Mouse (Mus musculus): Measurements from ENCODE around the gene Nisch. TPM values are rescaled to one million over a fixed set of nuclear protein-coding genes. Genes with fewer than 3 reads are reported as not detected.

The Nisch gene
- total and polyA plus RNA-seq, 2 experiments from 2014 or later, result 243 to 419 TPM

- Histone ChIP-seq H3K4me2 (ENCODE audit: low read depth, low read length) (no peak overlapping the region), H3K4me1 (ENCODE audit: insufficient read depth, low read length) (no peaks in the 10 kb centered on the region), H3K27me3 (ENCODE audit: insufficient read depth, low read length) (no peaks in the 10 kb centered on the region), H3K9me3 (ENCODE audit: low read length) (no peaks in the 10 kb centered on the region), H3K27ac (no peak overlapping the region), H3K36me3 (ENCODE audit: insufficient read depth, low read length) (peaks cover 73% of the 10 kb centered on the region), H3K9ac (replicated peaks; ENCODE audit: low read length) (no peak overlapping the region), H3K4me3 (ENCODE audit: low read length) (no peak overlapping the region)
- no peak for DNase-seq (ENCODE audit: low spot score)
- 89% methylated on average over 7 of the region's 7 CpGs for WGBS
- ATAC-seq, result no peak
- TF ChIP-seq CTCF (IDR thresholded peaks at IDR 0.05; ENCODE audit: low read depth), result no peak
These were observed 43.2 kb downstream of the Nisch start for GRCm38 (mm10) chr14:31173537-31173936.

- WGBS, result 78% methylated on average over 18 of the region's 18 CpGs
- ATAC-seq, result no peak
These were observed 43.8 kb downstream of the Nisch start for GRCm38 (mm10) chr14:31172781-31173455.

GRCm38 (mm10) chr14:31171821-31172220, 44.9 kb downstream of the Nisch start:
- Histone ChIP-seq H3K9me3 (ENCODE audit: low read length) (no peaks in the 10 kb centered on the region), H3K27me3 (ENCODE audit: insufficient read depth, low read length) (no peaks in the 10 kb centered on the region), H3K4me3 (ENCODE audit: low read length) (no peak overlapping the region), H3K4me2 (ENCODE audit: low read depth, low read length) (no peak overlapping the region), H3K4me1 (ENCODE audit: insufficient read depth, low read length) (peaks cover 7% of the 10 kb centered on the region), H3K36me3 (ENCODE audit: insufficient read depth, low read length) (peaks cover 60% of the 10 kb centered on the region), H3K27ac (no peak overlapping the region), H3K9ac (replicated peaks; ENCODE audit: low read length) (no peak overlapping the region)
- DNase-seq (ENCODE audit: low spot score) (no peak), ATAC-seq (no peak)
- TF ChIP-seq CTCF (IDR thresholded peaks at IDR 0.05; ENCODE audit: low read depth), result no peak
- 93% methylated on average over 15 of the region's 15 CpGs for WGBS

More at GRCm38 (mm10) chr14:31172781-31173455, 43.8 kb downstream of the Nisch start:
- DNase-seq (ENCODE audit: low spot score), result no peak
- Histone ChIP-seq H3K36me3 (ENCODE audit: insufficient read depth, low read length) (peaks cover 71% of the 10 kb centered on the region), H3K4me2 (ENCODE audit: low read depth, low read length) (no peak overlapping the region), H3K4me3 (ENCODE audit: low read length) (no peak overlapping the region), H3K27ac (no peak overlapping the region), H3K27me3 (ENCODE audit: insufficient read depth, low read length) (no peaks in the 10 kb centered on the region), H3K4me1 (ENCODE audit: insufficient read depth, low read length) (no peaks in the 10 kb centered on the region), H3K9ac (replicated peaks; ENCODE audit: low read length) (no peak overlapping the region), H3K9me3 (ENCODE audit: low read length) (no peaks in the 10 kb centered on the region)
- TF ChIP-seq CTCF (IDR thresholded peaks at IDR 0.05; ENCODE audit: low read depth), result no peak

GRCm38 (mm10) chr14:31171386-31171785, 45.4 kb downstream of the Nisch start:
- H3K9ac ChIP-seq (replicated peaks; ENCODE audit: low read length), result no peak overlapping the region
- no peak overlapping the region for H3K27ac ChIP-seq
- peaks cover 56% of the 10 kb centered on the region for H3K36me3 ChIP-seq (ENCODE audit: insufficient read depth, low read length)
- 63% methylated on average over 11 of the region's 11 CpGs for WGBS
- peak; percentile 42 for DNase-seq (ENCODE audit: low spot score)
- no peak overlapping the region for H3K4me2 ChIP-seq (ENCODE audit: low read depth, low read length)
- TF ChIP-seq CTCF (IDR thresholded peaks at IDR 0.05; ENCODE audit: low read depth), result no peak
- H3K27me3 ChIP-seq (ENCODE audit: insufficient read depth, low read length), result no peaks in the 10 kb centered on the region
- no peaks in the 10 kb centered on the region for H3K9me3 ChIP-seq (ENCODE audit: low read length)
- H3K4me3 ChIP-seq (ENCODE audit: low read length), result no peak overlapping the region
- peaks cover 11% of the 10 kb centered on the region for H3K4me1 ChIP-seq (ENCODE audit: insufficient read depth, low read length)
- ATAC-seq, result 0 out of 2 replicates have a peak, but pooled peaks have one; percentile 37

- peak overlapping the region; percentile 16 for H3K27ac ChIP-seq
- WGBS, result 67% methylated on average over 13 of the region's 13 CpGs
- no peak overlapping the region for H3K9ac ChIP-seq (replicated peaks; ENCODE audit: low read length)
- no peak for DNase-seq (ENCODE audit: low spot score)
- H3K36me3 ChIP-seq (ENCODE audit: insufficient read depth, low read length), result peaks cover 52% of the 10 kb centered on the region
- H3K4me1 ChIP-seq (ENCODE audit: insufficient read depth, low read length), result peaks cover 14% of the 10 kb centered on the region
- H3K27me3 ChIP-seq (ENCODE audit: insufficient read depth, low read length), result no peaks in the 10 kb centered on the region
- no peak for TF ChIP-seq CTCF (IDR thresholded peaks at IDR 0.05; ENCODE audit: low read depth)
- no peak for ATAC-seq
- H3K9me3 ChIP-seq (ENCODE audit: low read length), result no peaks in the 10 kb centered on the region
- H3K4me3 ChIP-seq (ENCODE audit: low read length), result no peak overlapping the region
- no peak overlapping the region for H3K4me2 ChIP-seq (ENCODE audit: low read depth, low read length)
These were observed 45.8 kb downstream of the Nisch start for GRCm38 (mm10) chr14:31170963-31171362.

- H3K36me3 ChIP-seq (ENCODE audit: insufficient read depth, low read length), result peaks cover 38% of the 10 kb centered on the region
- peaks cover 14% of the 10 kb centered on the region for H3K4me1 ChIP-seq (ENCODE audit: insufficient read depth, low read length)
- 0 out of 2 replicates have a peak overlapping the region, but pooled peaks have one; percentile 15 for H3K27ac ChIP-seq
- 84% methylated on average over 6 of the region's 6 CpGs for WGBS
- DNase-seq (ENCODE audit: low spot score) (no peak), ATAC-seq (no peak)
- no peaks in the 10 kb centered on the region for H3K27me3 ChIP-seq (ENCODE audit: insufficient read depth, low read length)
- no peak overlapping the region for H3K4me2 ChIP-seq (ENCODE audit: low read depth, low read length)
- TF ChIP-seq CTCF (IDR thresholded peaks at IDR 0.05; ENCODE audit: low read depth), result no peak
- H3K9me3 ChIP-seq (ENCODE audit: low read length), result no peaks in the 10 kb centered on the region
- H3K4me3 ChIP-seq (ENCODE audit: low read length), result no peak overlapping the region
- H3K9ac ChIP-seq (replicated peaks; ENCODE audit: low read length), result no peak overlapping the region
These were observed 47.2 kb downstream of the Nisch start for GRCm38 (mm10) chr14:31169508-31169907.

- H3K27me3 ChIP-seq (ENCODE audit: insufficient read depth, low read length), result no peaks in the 10 kb centered on the region
- no peaks in the 10 kb centered on the region for H3K9me3 ChIP-seq (ENCODE audit: low read length)
- H3K4me2 ChIP-seq (ENCODE audit: low read depth, low read length), result peak within 1 kb of the TSS; percentile 30; the same call in 1 of the 2 replicates
- peaks cover 14% of the 10 kb centered on the region for H3K4me1 ChIP-seq (ENCODE audit: insufficient read depth, low read length)
- peaks cover 28% of the 10 kb centered on the region for H3K36me3 ChIP-seq (ENCODE audit: insufficient read depth, low read length)
- H3K9ac ChIP-seq (replicated peaks; ENCODE audit: low read length), result no peak within 1 kb of the TSS
- TF ChIP-seq CTCF (IDR thresholded peaks at IDR 0.05; ENCODE audit: low read depth), result no peak
- no peak for ATAC-seq
- peak within 1 kb of the TSS; percentile 15; the same call in 1 of the 2 replicates for H3K27ac ChIP-seq
- no peak within 1 kb of the TSS for H3K4me3 ChIP-seq (ENCODE audit: low read length)
- 55% methylated on average over 10 of the region's 10 CpGs for WGBS
- DNase-seq (ENCODE audit: low spot score), result no peak
These were observed 48.3 kb downstream of the Nisch start, which contains the start of gene Stab1 for GRCm38 (mm10) chr14:31168425-31168824. TSS of gene Stab1 (minus strand) at chr14:31168641.
